Mouse (Mus musculus) midbrain, embryonic 16.5 days (tissue): Measurements from ENCODE around the gene Trmt1. TPM values are rescaled to one million over a fixed set of nuclear protein-coding genes. Genes with fewer than 3 reads are reported as not detected.
A peak's percentile ranks its signal among the peaks of the same experiment; 100 is the strongest.

Experiments used
- ATAC-seq: fragments of 200-750 bp; cut with Nextera tagmentation; 2 replicates; pipeline ENCODE4 v1.8.0; 2017; ENCODE audit warnings: moderate TSS enrichment
- H3K27ac ChIP-seq: fragments of 300-500 bp; sonication (generic); 2 replicates; pipeline ENCODE4 v1.5.1; 2014; ENCODE audit warnings: mild to moderate bottlenecking, low read length, mixed read lengths
- H3K27me3 ChIP-seq: fragments of 300-500 bp; sonication (generic); 2 replicates; pipeline ENCODE4 v1.6.1; 2014; ENCODE audit warnings: low read depth, low read length, mixed read lengths; ENCODE audit not compliant: control insufficient read depth, insufficient read depth
- H3K36me3 ChIP-seq: fragments of 300-500 bp; sonication (generic); 2 replicates; pipeline ENCODE4 v1.6.1; 2014; ENCODE audit warnings: mild to moderate bottlenecking, low read length, moderate library complexity, mixed read lengths; ENCODE audit not compliant: control insufficient read depth, insufficient read depth
- H3K4me1 ChIP-seq: fragments of 300-500 bp; sonication (generic); 2 replicates; pipeline ENCODE4 v1.6.1; 2014; ENCODE audit warnings: mild to moderate bottlenecking, low read length, mixed read lengths; ENCODE audit not compliant: control insufficient read depth, insufficient read depth
- H3K4me2 ChIP-seq: fragments of 300-500 bp; sonication (generic); 2 replicates; pipeline ENCODE4 v1.6.1; 2014; ENCODE audit warnings: mild to moderate bottlenecking, low read length, mixed read lengths
- H3K4me3 ChIP-seq: fragments of 300-500 bp; sonication (generic); 2 replicates; pipeline ENCODE4 v1.5.1; 2014; ENCODE audit warnings: low read depth, mild to moderate bottlenecking, low read length, moderate library complexity, mixed read lengths
- H3K9ac ChIP-seq: fragments of 300-500 bp; sonication (generic); 2 replicates; pipeline ENCODE4 v1.6.1; 2014; ENCODE audit warnings: low read depth, low read length, mixed read lengths
- H3K9me3 ChIP-seq: fragments of 300-500 bp; sonication (generic); replicated peaks from 2 replicates; pipeline ENCODE4 v1.6.1; 2014; ENCODE audit warnings: mild to moderate bottlenecking, low read length, mixed read lengths; ENCODE audit not compliant: control insufficient read depth, poor library complexity, severe bottlenecking
- WGBS: fragments of 180-500 bp; shearing (Covaris S2); extraction: QIAGEN DNeasy Blood & Tissue Kit; methylation state at CpG from one replicate; pipeline ENCODE4 v1.1.7; 2014; 5-methylcytosine and 5-hydroxymethylcytosine counted together
- polyA plus RNA-seq: library from polyadenylated mRNA; unstranded; fragments of >200 nt; fragmentation: Nextera tagmentation; extraction: Ambion mirVana; gene quantifications from 2 replicates; pipeline ENCODE4 v1.2.1, GENCODE M21; 2015

Trmt1 gene
- polyA plus RNA-seq, 1 experiment from 2014 or later, result 68.1 TPM

DNA sequence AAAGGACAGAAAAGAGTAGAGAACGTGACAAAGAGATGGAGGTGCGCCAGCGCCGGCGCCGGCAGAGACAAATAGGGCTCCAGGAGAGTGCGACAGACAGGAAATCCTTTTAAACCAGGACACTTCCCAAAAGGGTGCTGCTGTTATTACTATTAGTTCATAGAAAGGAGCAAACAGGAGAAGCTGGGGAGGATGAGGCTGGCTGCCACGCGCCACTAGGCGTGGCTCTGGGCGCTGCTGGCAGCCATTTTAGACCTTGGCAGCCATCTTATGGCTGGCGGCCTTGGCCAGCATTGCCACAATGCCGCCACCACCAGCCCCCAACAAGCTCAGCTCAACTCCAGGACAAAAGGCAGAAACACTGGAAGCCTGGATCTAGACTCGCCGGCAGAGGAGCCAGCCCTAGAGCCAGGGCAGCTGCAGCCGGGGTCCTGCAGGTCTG lies 43.8 kb downstream of the Trmt1 start:
- peaks cover 27% of the 10 kb centered on the region for H3K4me1 ChIP-seq
- ATAC-seq, result no peak
- no peak overlapping the region for H3K4me3 ChIP-seq
- peak overlapping the region; percentile 81 for H3K27ac ChIP-seq
- H3K36me3 ChIP-seq, result no peaks in the 10 kb centered on the region
- H3K4me2 ChIP-seq, result no peak overlapping the region
- no peaks in the 10 kb centered on the region; the same call in 1 of the 2 replicates for H3K27me3 ChIP-seq
- 82% methylated on average over 16 of the region's 16 CpGs for WGBS
- H3K9ac ChIP-seq, result no peak overlapping the region
- no peaks in the 10 kb centered on the region for H3K9me3 ChIP-seq

DNA sequence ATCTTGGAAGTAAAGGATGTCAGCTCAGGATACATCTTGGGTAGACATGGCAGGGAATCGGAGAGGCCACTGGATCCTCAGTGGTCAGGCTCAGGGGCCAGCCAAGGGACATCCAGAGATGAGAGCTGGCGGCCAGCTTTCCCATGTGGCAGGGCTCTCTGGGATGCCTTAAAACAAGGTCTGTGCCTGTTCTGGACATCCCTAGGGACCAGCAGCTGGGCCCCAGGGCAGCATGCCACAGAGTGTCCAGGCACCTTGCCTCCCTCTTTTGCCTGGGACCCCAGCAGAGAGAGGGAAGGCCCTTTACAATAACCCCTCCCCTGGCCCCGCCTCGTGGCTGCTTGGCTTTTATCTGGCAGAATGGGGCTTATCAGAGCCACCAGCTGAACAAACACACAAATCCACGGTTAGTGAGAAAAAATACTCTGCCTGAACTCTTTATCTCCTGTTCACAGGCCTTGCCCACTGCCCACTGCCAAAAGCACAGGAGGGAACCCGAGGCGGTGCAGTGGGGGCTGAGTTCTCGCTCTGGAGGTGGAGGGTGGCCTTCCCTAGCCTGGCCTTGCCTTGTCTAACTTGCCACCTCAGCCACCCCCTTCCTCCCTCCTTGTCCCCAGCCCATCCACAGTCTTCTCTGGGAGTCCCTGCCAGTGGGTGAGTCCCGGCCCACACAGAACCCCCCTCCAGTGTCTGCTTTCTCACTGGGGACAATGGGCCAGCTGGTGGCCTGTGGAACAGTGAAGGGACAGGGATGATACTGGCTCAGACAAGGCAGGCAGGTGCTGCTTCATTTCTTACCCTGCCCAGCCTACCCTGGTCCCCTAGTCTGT lies 44.6 kb downstream of the Trmt1 start:
- H3K36me3 ChIP-seq, result no peaks in the 10 kb centered on the region
- peak; percentile 54 for ATAC-seq
- H3K9me3 ChIP-seq, result no peaks in the 10 kb centered on the region
- peak overlapping the region; percentile 33 for H3K9ac ChIP-seq
- no peak overlapping the region for H3K4me3 ChIP-seq
- WGBS, result 29% methylated on average over 9 of the region's 9 CpGs
- peak overlapping the region; percentile 81 for H3K27ac ChIP-seq
- no peaks in the 10 kb centered on the region; the same call in 1 of the 2 replicates for H3K27me3 ChIP-seq
- H3K4me2 ChIP-seq, result no peak overlapping the region
- peaks cover 27% of the 10 kb centered on the region for H3K4me1 ChIP-seq

DNA sequence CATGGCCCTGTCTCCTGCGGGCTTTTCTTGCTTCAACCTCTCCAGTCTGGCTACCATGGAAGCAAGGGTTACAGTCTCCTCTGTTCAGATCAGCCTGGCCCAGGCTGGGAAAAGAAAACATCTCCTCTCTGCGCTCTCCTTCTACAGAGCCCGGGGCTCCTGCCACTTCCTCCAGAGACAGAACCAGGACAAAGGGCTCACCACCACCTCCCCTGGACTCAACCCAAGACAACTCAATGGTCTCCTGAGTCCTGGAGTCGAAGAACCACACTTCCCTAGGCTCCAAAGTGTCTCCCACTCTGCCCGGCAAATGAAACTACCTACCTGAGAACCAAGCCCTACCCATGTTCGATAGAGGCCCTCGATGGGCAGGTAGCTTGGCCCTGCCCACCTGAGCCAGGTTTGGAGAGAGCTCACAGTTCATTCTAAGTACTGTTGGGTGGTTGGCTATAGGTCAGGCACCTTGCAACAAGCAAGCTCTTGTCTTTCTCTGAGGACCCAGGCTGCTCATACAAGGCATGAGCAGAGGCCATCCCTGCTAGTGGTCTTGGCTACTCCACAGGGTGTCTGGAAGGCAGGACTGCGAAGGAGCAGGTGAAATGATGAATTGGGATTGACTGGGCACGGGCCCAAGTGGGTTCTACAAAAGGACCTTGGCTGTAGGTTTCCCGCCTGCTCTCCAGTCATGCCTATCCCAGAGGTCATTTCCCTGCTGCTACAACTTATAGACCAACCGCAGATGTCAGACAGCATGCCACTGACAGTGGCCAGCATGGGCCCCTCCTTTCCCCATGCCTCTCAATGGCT lies 45.5 kb downstream of the Trmt1 start:
- Histone ChIP-seq H3K9ac (no peak overlapping the region), H3K9me3 (no peaks in the 10 kb centered on the region), H3K4me3 (no peak overlapping the region), H3K27me3 (no peaks in the 10 kb centered on the region; the same call in 1 of the 2 replicates), H3K4me1 (peaks cover 27% of the 10 kb centered on the region), H3K4me2 (no peak overlapping the region), H3K27ac (peak overlapping the region; percentile 81), H3K36me3 (no peaks in the 10 kb centered on the region)
- ATAC-seq, result no peak
- 63% methylated on average over 11 of the region's 11 CpGs for WGBS

- Histone ChIP-seq H3K4me1 (peaks cover 27% of the 10 kb centered on the region), H3K9ac (no peak overlapping the region), H3K4me2 (no peak overlapping the region), H3K4me3 (no peak overlapping the region), H3K27ac (peak overlapping the region; percentile 81), H3K27me3 (no peaks in the 10 kb centered on the region; the same call in 1 of the 2 replicates), H3K36me3 (no peaks in the 10 kb centered on the region), H3K9me3 (no peaks in the 10 kb centered on the region)
- ATAC-seq, result no peak
- WGBS, result 68% methylated on average over 5 of the region's 5 CpGs
Measured at GRCm38 (mm10) chr8:84732545-84732944, 46.4 kb downstream of the Trmt1 start.

DNA sequence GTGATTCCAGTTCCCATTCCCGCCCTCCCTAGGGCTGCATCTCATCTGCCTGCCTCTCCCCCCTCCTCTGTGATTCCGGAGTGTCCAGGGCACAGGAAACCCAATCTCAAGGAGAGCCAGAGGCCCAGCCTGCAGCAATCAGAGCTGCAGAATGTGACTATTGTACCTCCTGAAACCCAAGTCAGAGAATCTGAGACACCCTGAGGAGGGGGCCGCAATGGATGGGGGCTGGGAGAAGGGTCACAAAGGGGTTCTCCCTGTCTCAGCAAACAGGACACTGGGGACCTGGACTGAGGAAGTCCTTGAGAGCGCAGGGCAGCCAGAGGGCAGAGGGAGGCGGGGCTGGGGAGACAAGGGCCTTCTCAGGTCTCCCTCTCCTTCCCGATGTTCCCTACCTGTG lies 46.9 kb downstream of the Trmt1 start:
- no peak overlapping the region for H3K4me3 ChIP-seq
- peaks cover 2% of the 10 kb centered on the region; the same call in 1 of the 2 replicates for H3K27me3 ChIP-seq
- H3K27ac ChIP-seq, result peak overlapping the region; percentile 81; the same call in 1 of the 2 replicates
- H3K9me3 ChIP-seq, result no peaks in the 10 kb centered on the region
- no peaks in the 10 kb centered on the region for H3K36me3 ChIP-seq
- 53% methylated on average over 5 of the region's 6 CpGs for WGBS
- ATAC-seq, result no peak
- peaks cover 29% of the 10 kb centered on the region for H3K4me1 ChIP-seq
- 0 out of 2 replicates have a peak overlapping the region, but pooled peaks have one; percentile 23 for H3K9ac ChIP-seq
- no peak overlapping the region for H3K4me2 ChIP-seq

GRCm38 (mm10) chr8:84733959-84734358 lies 47.9 kb downstream of the Trmt1 start:
- WGBS, result 89% methylated on average over 6 of the region's 6 CpGs
- H3K4me3 ChIP-seq, result no peak overlapping the region
- H3K36me3 ChIP-seq, result no peaks in the 10 kb centered on the region
- no peaks in the 10 kb centered on the region for H3K9me3 ChIP-seq
- H3K9ac ChIP-seq, result no peak overlapping the region
- H3K27me3 ChIP-seq, result peaks cover 11% of the 10 kb centered on the region
- no peak for ATAC-seq
- no peak overlapping the region for H3K27ac ChIP-seq
- H3K4me1 ChIP-seq, result peaks cover 32% of the 10 kb centered on the region
- H3K4me2 ChIP-seq, result no peak overlapping the region

GRCm38 (mm10) chr8:84734680-84735079 lies 48.6 kb downstream of the Trmt1 start:
- peaks cover 16% of the 10 kb centered on the region for H3K27me3 ChIP-seq
- no peaks in the 10 kb centered on the region for H3K36me3 ChIP-seq
- no peaks in the 10 kb centered on the region for H3K9me3 ChIP-seq
- no peak for ATAC-seq
- H3K27ac ChIP-seq, result no peak overlapping the region
- no peak overlapping the region for H3K4me3 ChIP-seq
- peaks cover 32% of the 10 kb centered on the region for H3K4me1 ChIP-seq
- no peak overlapping the region for H3K9ac ChIP-seq
- WGBS, result 85% methylated on average over 2 of the region's 2 CpGs
- no peak overlapping the region for H3K4me2 ChIP-seq

DNA sequence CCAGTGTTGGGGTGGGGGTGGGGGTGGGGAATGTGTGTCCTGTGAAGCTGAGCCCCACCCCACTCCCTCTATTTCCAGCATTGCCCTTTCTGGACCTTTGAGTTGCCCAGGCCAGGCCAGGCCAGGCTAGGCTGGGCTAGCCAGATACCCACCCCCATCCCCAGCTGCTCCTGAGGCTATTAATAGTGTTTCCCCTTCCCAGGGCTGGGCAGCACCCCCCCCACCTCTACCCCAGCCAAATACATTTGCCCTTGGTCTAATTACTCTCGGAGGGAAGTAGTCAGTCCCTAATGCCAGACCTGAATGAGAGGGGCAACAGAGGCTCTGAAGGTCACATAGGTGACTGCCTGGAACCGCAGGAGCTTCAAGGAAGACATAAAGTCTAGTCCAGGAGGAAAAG lies 49.5 kb downstream of the Trmt1 start:
- Histone ChIP-seq H3K9me3 (no peaks in the 10 kb centered on the region), H3K27me3 (peaks cover 21% of the 10 kb centered on the region), H3K9ac (no peak overlapping the region), H3K4me3 (no peak overlapping the region), H3K27ac (no peak overlapping the region), H3K4me2 (no peak overlapping the region), H3K4me1 (peaks cover 28% of the 10 kb centered on the region), H3K36me3 (no peaks in the 10 kb centered on the region)
- WGBS, result 49% methylated on average over 2 of the region's 2 CpGs
- no peak for ATAC-seq

DNA sequence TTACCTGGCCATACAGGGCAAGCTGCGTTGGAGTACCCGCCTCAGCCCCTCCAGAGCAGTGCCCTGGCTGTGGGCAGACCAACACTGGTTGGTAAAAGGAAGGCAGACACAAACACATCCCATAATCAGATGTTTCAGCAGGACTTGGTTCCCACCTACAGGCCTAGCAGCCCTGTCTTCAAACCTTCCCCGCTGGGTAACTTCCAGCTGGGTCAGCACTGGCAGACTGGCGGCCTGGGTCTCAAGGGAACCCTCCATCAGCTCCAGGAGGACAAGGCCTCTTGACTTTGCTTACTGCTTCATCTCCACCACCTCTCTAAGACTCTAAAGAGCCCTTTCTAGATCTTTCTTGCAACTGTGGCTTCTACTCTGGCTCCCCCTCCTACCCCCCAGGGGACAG lies 50.4 kb downstream of the Trmt1 start:
- Histone ChIP-seq H3K9me3 (no peaks in the 10 kb centered on the region), H3K4me2 (no peak overlapping the region), H3K4me3 (no peak overlapping the region), H3K4me1 (peaks cover 25% of the 10 kb centered on the region), H3K27me3 (peaks cover 30% of the 10 kb centered on the region), H3K36me3 (no peaks in the 10 kb centered on the region), H3K9ac (no peak overlapping the region), H3K27ac (no peak overlapping the region)
- no peak for ATAC-seq
- WGBS, result 75% methylated on average over 4 of the region's 4 CpGs
